Mouse (Mus musculus) gastrocnemius, postnatal 36 days (tissue): ENCODE results near the gene Gm49405. TPM values are rescaled to one million over a fixed set of nuclear protein-coding genes. Genes with fewer than 3 reads are reported as not detected.
"Not testable (repeated sequence)": the region's sequence is repeated elsewhere in the genome, so short reads cannot be mapped to it uniquely, and the experiment has no call there.

Experiments used
- DNase-seq, 2 experiments: peaks; one replicate each; pipeline ENCODE4 v3.0.0; 2022
- intact Hi-C: fragments of 180-260 bp; cut with DNase I; formaldehyde crosslinking; loops from one replicate; pipeline ENCODE4 v1.15.1; 2025
- total RNA-seq, 2 experiments: library from RNA; stranded (reverse); gene quantifications; 2 replicates each; pipeline ENCODE4 v1.2.3; 2021

Gm49405 gene
- total RNA-seq, 2 experiments from 2014 or later: 0.13 to 0.20 TPM

- intact Hi-C loops: loop anchor here (10.0 kb wide), 1 partner anchor 214 kb away; no protein-coding TSS in a partner anchor
- no peak for DNase-seq
These were observed 10.7 kb downstream of the Gm49405 start for GRCm38 (mm10) chr19:4011086-4011485.

- peak; percentile 89 to 92 for DNase-seq
- intact Hi-C loops: loop anchor here (1.0 to 10.0 kb wide), 2 partner anchors 65 to 212 kb away; no protein-coding TSS in a partner anchor
These were observed 12.1 kb downstream of the Gm49405 start, which contains the start of gene Ndufv1 for GRCm38 (mm10) chr19:4012432-4013022. Ndufv1 (minus strand) TSS chr19:4012806.

DNA sequence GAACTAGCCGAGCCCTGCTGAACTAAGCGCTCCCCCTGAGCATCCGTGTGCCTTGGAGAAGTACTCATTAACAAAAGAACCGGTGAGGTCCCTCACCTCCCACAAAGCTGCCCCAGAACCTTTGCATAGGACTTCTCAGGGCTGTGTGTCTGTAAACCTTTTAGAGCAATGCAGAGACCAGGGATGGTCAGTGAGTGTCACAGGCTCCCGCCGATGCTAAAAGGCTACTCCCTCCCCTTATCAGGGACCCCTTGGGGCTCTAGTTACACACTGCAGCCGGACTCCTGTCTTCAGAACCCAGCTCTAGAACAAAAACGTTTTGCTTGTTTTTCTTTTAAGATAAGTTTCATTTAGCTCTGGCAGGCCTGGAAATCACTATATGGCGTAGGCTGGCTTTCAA is 12.6 kb downstream of the Gm49405 start:
- intact Hi-C loops: loop anchor here (1.0 to 10.0 kb wide), 2 partner anchors 66 to 212 kb away; no protein-coding TSS in a partner anchor
- no peak for DNase-seq

DNA sequence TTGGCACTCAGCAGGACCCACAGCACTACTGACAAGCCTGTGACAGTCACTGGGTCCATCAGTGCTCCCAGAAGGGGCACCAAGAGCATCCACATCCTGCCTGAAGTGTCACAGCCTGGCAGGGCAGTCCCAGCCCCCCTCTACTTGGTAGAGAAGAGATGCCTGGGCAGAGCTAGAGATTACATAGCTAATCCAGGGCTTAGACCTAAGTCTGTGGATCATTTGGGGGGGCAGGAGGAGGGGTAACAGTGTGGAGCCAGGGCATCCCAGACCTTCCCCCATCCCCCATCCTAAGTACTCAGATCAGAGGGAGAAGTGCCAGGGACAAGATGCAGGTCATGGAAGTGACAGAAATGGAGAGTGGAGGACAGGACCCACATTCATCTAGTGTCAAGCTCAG is 14.4 kb downstream of the Gm49405 start:
- intact Hi-C loops: loop anchor here (10.0 kb wide), 1 partner anchor 210 kb away; no protein-coding TSS in a partner anchor
- no peak for DNase-seq

DNA sequence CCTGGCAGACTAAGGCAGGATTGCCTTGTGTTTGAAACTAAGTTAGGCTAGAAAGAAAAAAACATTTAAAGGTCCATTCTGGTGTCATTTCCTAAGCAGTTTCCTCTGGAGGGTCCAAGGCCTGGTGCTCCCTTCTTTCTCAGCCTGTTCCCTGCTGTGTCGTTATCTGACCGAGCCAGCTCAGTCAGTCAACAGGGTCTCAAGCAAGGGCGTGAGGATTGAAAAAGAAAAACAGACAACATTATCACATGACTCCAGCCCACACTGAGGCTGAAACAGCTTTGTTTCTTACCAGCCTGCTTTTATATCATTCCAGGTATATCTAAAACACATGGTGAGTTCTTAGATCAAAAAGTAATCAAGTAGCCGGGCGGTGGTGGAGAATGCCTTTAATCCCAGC is 15.2 kb downstream of the Gm49405 start:
- no peak for DNase-seq
- intact Hi-C loops: loop anchor here (10.0 kb wide), 1 partner anchor 209 kb away; no protein-coding TSS in a partner anchor

DNA sequence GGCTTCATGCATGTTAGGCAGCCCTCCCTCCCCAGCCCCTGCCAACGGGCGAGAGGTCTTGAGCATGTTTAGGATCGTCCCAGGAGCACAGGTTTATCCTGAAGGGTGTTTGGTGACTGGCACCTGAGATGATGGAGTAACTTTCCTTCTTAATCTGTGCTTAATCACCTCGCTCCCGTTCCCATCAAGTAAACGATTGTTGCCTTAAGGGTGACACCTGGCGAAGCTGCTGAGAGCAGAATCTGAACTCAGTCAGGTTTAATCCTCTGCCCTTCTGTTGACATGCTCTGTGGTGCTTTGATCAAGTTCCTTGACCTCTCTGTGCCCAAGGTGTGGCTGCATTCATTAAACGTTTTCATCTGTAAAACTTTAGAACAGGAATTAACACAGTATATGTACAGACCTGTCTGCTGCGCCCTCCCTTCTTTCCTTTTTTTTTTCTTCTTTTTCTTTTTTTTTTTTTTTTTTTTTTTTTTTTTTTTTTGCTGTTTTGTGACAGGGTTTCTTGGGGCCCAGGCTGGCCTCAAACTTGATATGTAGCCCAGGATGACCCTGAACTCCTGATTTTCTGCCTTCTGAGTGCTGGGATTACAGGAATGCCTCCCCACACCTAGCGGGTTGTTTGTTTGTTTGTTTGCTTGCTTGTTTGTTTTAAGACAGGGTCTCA is 17.6 kb downstream of the Gm49405 start:
- intact Hi-C loops: loop anchor here (10.0 kb wide), 1 partner anchor 207 kb away; no protein-coding TSS in a partner anchor

DNA sequence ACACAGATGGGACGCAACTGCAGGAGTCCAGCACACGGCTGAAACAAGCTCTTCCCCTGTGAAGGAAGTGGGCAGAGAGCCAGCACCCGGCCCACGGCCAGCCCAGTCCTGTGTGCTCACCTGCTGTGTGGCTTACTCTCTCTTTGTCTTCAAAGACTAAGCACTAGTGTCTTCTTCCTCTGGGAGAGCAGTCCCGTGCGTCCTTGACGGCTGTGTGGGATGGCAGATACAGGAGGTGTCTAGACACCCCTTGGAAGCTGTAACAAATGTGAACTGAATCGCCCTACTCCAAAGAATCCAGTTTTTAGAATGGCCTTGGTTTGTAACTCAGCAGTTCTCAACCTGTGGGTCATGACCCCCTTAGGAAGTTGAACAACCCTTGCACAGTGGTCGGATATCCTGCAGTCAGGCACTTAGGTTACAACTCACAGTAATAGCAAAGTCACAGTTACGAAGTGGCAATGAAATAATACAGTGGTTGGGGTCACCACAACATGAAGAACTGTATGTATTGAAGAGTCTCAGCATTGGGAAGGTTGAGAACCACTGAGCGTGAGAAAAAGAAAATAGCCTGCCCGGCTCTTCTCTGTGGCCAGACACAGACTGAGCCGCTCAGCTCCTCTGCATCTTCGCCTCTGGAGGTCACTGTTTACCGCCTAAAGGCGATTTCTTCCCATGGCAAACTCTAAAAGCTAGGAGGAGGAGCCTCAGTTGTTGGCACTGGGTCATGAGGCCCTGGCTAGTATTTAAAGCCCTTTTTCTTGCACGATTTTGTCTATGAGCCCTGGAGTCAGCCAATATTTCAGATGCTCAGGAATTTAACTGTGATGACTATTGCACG is 18.5 kb downstream of the Gm49405 start:
- intact Hi-C loops: loop anchor here (10.0 kb wide), 1 partner anchor 206 kb away; no protein-coding TSS in a partner anchor
- peak; percentile 64 to 81 for DNase-seq

More for the DNA sequence above, 17.6 kb downstream of the Gm49405 start:
- no peak for DNase-seq

DNA sequence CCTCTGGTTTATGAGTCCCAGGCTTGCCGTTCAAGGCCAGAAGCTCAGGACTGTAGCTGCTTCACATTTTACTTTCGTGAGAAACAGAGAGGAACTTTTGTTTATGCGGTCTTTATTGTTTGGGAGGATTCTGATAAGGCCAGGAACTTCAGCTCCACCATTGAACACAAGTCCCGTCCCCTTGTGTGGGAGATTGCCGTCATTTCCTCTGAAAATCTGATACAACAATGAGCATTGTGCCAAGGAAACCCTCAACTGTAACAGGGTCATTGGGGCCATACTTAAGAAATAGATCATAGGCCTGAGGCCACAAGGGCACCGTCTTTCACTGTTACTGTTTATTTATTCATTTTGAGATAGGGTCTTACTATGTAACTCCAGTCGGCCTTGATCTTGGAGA is 22.8 kb downstream of the Gm49405 start:
- intact Hi-C loops: no loop called here
- DNase-seq: no peak

DNA sequence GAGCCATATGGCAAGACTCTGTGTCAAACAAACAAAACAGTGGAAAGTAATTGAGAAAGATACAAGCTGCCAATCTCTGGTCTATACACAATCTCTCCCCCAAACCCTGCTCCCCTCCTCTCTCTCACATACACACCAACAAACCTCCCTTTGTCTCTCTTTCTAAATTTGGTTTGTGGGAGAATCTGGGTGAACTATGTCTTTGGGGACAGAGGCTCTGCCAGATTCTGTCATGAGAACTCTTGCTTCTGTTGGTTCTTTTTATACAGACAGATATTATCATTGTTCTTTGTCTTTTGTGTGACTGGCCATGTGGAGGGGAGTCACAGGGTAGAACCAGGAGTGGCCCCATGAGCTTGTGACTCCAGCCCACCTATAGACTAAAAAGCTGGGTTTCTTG is 27.1 kb downstream of the Gm49405 start:
- intact Hi-C loops: no loop called here
- no peak for DNase-seq

DNA sequence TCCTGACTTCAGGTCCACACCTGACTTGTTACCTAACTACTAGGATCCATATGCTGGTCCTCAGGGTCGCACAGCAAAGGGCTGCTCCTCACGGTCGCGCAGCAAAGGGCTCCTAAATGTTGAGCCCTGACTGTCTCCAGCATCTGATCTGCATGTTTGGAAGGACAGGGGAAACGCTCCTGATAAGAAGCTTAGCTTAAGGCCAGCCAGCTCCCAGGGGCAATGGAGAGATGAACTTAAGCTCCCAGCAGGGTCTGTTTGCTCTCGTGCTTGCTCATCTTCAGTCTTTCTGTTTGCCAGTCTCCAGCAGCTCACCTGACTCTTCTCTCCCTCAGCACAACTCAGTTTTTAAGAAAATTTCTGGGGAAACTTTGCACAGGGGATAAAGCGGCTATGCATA is 32.2 kb downstream of the Gm49405 start:
- DNase-seq: no peak
- intact Hi-C loops: no loop called here

DNA sequence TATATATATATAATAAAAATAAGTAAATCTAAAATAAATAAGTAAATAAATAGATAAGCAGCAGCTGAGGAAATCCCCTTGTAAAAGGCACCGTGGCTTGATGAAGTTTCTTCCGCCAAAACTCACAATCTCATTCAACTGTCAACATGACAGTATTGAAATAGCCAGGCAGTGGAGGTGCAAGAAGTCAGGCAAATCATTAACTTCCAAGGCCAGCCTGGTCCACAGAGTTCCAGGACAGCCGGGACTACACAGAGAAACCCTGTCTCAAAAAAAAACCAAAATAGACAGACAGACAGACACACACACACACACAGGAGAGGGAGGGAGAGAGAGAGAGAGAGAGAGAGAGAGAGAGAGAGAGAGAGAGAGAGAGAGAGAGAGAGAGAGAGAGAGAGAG is 32.9 kb downstream of the Gm49405 start:
- no peak for DNase-seq
- intact Hi-C loops: no loop called here

DNA sequence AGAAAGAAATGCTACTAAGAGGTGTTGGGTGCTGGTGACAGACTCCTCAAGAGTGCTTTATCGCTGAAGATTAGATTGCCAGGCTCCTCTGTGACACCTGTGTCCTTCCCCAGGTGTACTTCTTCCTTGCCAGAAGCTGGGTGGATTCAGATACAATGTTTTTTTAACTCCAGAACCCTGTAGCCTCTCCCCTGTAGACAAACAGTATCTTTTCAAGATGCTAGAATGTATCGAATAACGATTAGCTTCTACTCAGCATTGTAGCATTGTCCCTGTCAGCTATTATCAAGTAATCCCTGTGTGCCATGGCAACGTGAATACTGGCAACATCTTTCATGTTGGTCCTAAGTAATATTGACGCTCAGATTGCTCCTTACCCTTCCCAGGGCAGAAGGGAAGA is 33.3 kb downstream of the Gm49405 start:
- intact Hi-C loops: no loop called here

DNA sequence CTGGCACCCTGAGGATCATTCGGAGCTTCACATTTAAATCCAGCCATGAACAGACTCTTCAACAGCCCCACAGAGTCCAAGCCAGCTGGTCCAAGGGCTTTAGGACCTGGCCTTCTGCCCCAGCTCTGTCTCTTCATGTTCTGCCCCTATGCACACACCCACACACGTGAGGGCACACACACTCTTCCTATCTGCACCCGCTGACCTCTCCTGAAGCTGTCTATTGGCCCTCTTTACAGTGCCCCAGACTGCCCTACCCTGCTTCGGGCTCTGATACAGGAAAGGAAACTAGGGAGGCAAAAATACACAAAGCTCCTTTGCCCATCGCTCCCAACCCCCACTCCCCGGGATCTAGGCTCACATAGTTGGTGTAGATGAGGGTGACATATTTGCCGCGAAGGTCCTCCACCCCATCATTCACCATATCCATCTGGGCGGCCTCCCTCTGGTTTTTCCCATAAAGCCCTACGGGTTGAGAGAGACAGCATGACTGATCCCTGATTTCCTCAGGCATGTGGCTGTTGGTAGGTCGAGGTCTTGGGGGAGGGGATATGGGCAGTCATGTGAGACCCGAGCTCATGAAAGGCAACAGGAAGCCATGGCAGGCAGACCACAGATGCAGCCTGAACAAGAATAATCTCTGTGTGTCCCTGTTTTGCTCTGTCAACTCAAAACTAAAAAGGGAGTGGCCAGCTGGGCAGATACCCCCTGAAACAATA is 36.1 kb downstream of the Gm49405 start:
- intact Hi-C loops: no loop called here
- no peak for DNase-seq

More for the DNA sequence above, 33.3 kb downstream of the Gm49405 start:
- no peak for DNase-seq

GRCm38 (mm10) chr19:4037154-4037787 is 36.8 kb downstream of the Gm49405 start:
- DNase-seq, intact Hi-C loops: not testable (repeated sequence)

DNA sequence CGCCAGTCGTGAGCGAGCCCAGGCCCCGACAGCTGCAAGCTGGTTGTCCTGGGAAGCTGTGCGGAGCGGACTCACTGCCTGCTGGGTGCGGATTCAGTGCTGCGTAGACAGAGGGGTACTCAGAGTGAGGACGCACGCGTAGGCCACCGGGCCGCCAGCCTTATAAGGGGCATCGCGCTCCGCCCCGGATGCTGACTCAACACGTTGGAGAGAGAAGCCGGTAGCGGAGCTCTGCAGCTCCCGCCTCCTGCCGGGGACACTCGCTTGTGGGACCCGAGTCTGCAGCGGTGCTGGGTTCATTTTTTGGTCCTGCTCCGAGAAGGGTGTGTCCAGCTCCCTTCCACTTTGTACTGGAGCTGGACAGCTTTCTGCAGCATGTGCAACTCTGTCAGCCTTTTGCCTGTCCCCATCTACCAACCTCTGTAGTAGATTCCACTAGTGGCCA is 37.4 kb downstream of the Gm49405 start, which contains the start of gene Gstp1:
TSS of gene Gstp1 (minus strand) at position 198 of the 445 bp plus-strand sequence.
- peak; percentile 87 to 89 for DNase-seq

DNA sequence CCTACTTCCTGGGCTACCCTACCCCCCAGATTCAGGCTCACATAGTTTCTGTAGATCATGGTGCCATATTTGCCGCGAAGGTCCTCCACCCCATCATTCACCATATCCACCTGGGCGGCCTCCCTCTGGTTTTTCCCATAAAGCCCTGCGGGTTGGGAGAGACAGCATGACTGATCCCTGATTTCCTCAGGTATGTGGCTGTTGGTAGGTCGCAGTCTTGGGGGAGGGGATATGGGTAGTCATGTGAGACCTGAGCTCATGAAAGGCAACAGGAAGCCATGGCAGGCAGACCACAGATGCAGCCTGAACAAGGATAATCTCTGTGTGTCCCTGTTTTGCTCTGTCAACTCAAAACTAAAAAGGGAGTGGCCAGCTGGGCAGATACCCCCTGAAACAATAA is 40.5 kb downstream of the Gm49405 start:
- intact Hi-C loops, DNase-seq: not testable (repeated sequence)

More for the DNA sequence above, 37.4 kb downstream of the Gm49405 start, which contains the start of gene Gstp1:
- intact Hi-C loops: no loop called here

DNA sequence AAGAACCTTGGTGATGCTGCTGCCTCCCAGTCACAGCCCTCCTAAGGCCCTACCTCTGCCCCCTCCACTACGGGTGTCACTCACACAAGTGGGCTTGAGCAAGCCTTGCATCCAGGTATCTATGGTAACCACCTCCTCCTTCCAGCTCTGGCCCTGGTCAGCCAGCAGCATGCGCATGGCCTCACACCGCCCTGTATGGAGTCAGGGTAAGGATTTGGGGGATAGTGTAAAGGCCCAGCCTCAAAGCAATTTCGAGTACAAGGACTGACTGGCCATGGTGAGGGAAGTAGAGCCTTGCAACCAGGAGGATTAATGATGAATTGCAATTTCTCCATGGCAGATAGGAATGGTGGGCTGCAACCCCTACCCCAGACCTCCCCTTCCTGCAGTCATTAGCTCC is 41.1 kb downstream of the Gm49405 start:
- DNase-seq, intact Hi-C loops: not testable (repeated sequence)

DNA sequence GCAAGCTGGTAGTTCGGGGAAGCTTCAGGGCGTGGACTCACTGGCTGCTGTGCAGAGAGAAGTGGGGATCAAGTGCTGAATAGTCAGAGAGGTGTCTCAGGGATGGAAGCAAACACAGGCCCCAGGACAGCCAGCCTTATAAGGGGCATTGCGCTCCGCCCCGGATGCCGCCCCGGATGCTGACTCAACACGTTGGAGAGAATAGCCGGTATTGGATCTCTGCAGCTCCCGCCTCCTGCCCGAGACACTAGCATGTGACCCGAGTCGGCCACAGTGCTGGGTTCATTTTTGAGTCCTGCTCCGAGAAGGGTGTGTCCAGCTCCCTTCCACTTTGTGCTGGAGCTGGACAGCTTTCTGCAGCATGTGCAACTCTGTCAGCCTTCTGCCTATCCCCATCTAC is 41.7 kb downstream of the Gm49405 start:
- intact Hi-C loops: no loop called here
- peak; percentile 43 to 50 for DNase-seq

DNA sequence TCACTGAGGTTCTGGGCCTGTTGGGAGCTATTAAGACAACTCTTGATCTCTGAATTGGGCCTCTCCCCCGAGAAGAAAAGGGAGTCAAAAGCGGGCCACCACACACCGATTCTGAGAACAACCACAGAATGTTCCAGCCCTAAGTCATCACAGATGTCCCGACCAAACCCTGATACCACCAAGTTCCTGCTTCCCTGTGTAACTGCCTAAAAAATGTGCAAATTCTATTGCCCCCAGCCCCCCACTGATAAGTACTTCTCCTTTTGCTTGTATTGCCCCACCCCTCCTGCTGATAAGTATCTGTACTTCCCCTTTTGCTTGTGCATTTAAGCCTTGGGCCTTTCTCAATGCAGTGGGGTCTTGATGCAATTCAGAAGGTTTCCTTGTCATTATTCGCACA is 43.7 kb downstream of the Gm49405 start:
- DNase-seq, intact Hi-C loops: not testable (repeated sequence)
